Mouse (Mus musculus) monocyte, adult 5-6 weeks (primary cell): ENCODE results near the gene Prss33. TPM values are rescaled to one million over a fixed set of nuclear protein-coding genes. Genes with fewer than 3 reads are reported as not detected.

ENCODE experiments used
- ATAC-seq: fragments of 153-309, 156-312 bp; replicated peaks from 2 replicates; pipeline ENCODE4 v1.8.0; 2017; ENCODE audit warnings: mild to moderate bottlenecking; ENCODE audit not compliant: low TSS enrichment, insufficient number of reproducible peaks, severe bottlenecking, poor library complexity, low FRiP score
- total RNA-seq: library from RNA; stranded (forward); fragments of 200-1000, 200-491, 200-594 nt; gene quantifications from 3 replicates; pipeline ENCODE4 v1.2.3, GENCODE M21; 2017

Prss33 gene
- total RNA-seq, 1 experiment from 2014 or later = not detected

- ATAC-seq = peak; percentile 54
These were observed 45.4 kb downstream of the Prss33 start, which contains the start of gene Srrm2 for GRCm38 (mm10) chr17:23790269-23791078. Gene Srrm2 (plus strand): TSS chr17:23790532.

GRCm38 (mm10) chr17:23789749-23790268, 46.0 kb downstream of the Prss33 start:
- ATAC-seq = no peak

- no peak for ATAC-seq
These were observed 46.9 kb downstream of the Prss33 start for GRCm38 (mm10) chr17:23788973-23789372.

- ATAC-seq = no peak
These were observed 49.3 kb downstream of the Prss33 start for GRCm38 (mm10) chr17:23786510-23786931.

GRCm38 (mm10) chr17:23785561-23786471, 50.0 kb downstream of the Prss33 start, which contains the start of gene Flywch2:
Gene Flywch2 (minus strand): TSS chr17:23786081.
- ATAC-seq = peak; percentile 59

- no peak for ATAC-seq
These were observed 52.5 kb downstream of the Prss33 start for GRCm38 (mm10) chr17:23783352-23783751.

Other genes with a start within 250 kb of the Prss33 start
- gene Zfp13, start 236.6 kb downstream of the Prss33 start, total RNA-seq = not detected in 3 replicates
- gene Zscan10, start 235.2 kb downstream of the Prss33 start, total RNA-seq = not detected in 3 replicates
- 0.29 to 4.9 TPM (median 3.0 TPM) in 3 replicates for gene Mmp25, start 190.8 kb downstream of the Prss33 start, total RNA-seq
- gene Bicdl2, start 175.6 kb downstream of the Prss33 start, total RNA-seq = 1.4 TPM in 1 of 3 replicates, not detected in the others
- 36.7 to 49.3 TPM (median 38.3 TPM) in 3 replicates for gene Hcfc1r1, start 162.5 kb downstream of the Prss33 start, total RNA-seq
- 20.3 to 21.9 TPM (median 21.2 TPM) in 3 replicates for gene Thoc6, start 162.2 kb downstream of the Prss33 start, total RNA-seq
- 29.6 to 37.5 TPM (median 33.9 TPM) in 3 replicates for gene Tnfrsf12a, start 158.6 kb downstream of the Prss33 start, total RNA-seq
- not detected in 3 replicates for gene Cldn6, start 156.8 kb downstream of the Prss33 start, total RNA-seq
- not detected in 3 replicates for gene Cldn9, start 152.0 kb downstream of the Prss33 start, total RNA-seq
- not detected in 3 replicates for gene 1520401A03Rik, start 113.3 kb downstream of the Prss33 start, total RNA-seq
- gene Pkmyt1, start 109.7 kb downstream of the Prss33 start, total RNA-seq = 0.86 to 3.7 TPM (median 2.6 TPM) in 3 replicates
- 0.38 to 5.1 TPM (median 2.9 TPM) in 3 replicates for gene Paqr4, start 95.2 kb downstream of the Prss33 start, total RNA-seq
- gene Kremen2, start 90.2 kb downstream of the Prss33 start, total RNA-seq = 0.39 TPM in 1 of 3 replicates, not detected in the others
- 7.0 to 19.0 TPM (median 8.6 TPM) in 3 replicates for gene Flywch1, start 64.5 kb downstream of the Prss33 start, total RNA-seq
- gene Flywch2, start 50.0 kb downstream of the Prss33 start, total RNA-seq = 2.5 TPM in 1 of 3 replicates, not detected in the others
- gene Srrm2, start 45.5 kb downstream of the Prss33 start, total RNA-seq = 91.7 to 297 TPM (median 188 TPM) in 3 replicates
- 89.4 to 137 TPM (median 96.5 TPM) in 3 replicates for gene Elob, start 6.9 kb downstream of the Prss33 start, total RNA-seq
- gene Prss32, start 7.8 kb upstream of the Prss33 start, total RNA-seq = not detected in 3 replicates
- not detected in 3 replicates for gene Prss41, start 8.1 kb upstream of the Prss33 start, total RNA-seq
- gene Prss21, start 32.0 kb upstream of the Prss33 start, total RNA-seq = not detected in 3 replicates
- gene Dcpp1, start 44.8 kb upstream of the Prss33 start, total RNA-seq = not detected in 3 replicates
- gene Dcpp2, start 44.8 kb upstream of the Prss33 start, total RNA-seq = not detected in 3 replicates
- not detected in 3 replicates for gene Dcpp3, start 81.4 kb upstream of the Prss33 start, total RNA-seq
- gene Sbp, start 105.6 kb upstream of the Prss33 start, total RNA-seq = not detected in 3 replicates
- not detected in 3 replicates for gene Sbpl, start 119.2 kb upstream of the Prss33 start, total RNA-seq
- 0.76 to 1.2 TPM in 2 of 3 replicates, not detected in the other for gene Prss30, start 144.5 kb upstream of the Prss33 start, total RNA-seq
- not detected in 3 replicates for gene Prss22, start 162.0 kb upstream of the Prss33 start, total RNA-seq
- not detected in 3 replicates for gene Prss27, start 202.1 kb upstream of the Prss33 start, total RNA-seq
- 15.4 to 22.7 TPM (median 16.9 TPM) in 3 replicates for gene Kctd5, start 237.4 kb upstream of the Prss33 start, total RNA-seq